Mouse (Mus musculus) megakaryocyte, embryonic 14.5 days (primary cell): Measurements from ENCODE around the gene Lamc3. TPM values are rescaled to one million over a fixed set of nuclear protein-coding genes. Genes with fewer than 3 reads are reported as not detected.
"Not testable (repeated sequence)": the region's sequence is repeated elsewhere in the genome, so short reads cannot be mapped to it uniquely, and the experiment has no call there.

ENCODE experiments used
- H3K27me3 ChIP-seq: replicated peaks from 2 replicates; pipeline ENCODE3; 2012; ENCODE audit warnings: inconsistent platforms
- H3K36me3 ChIP-seq: replicated peaks from 2 replicates; pipeline ENCODE3; 2012; ENCODE audit warnings: low read length, inconsistent platforms, mixed read lengths
- H3K4me1 ChIP-seq: 2 replicates; pipeline ENCODE4 v1.6.1; 2012; ENCODE audit warnings: inconsistent platforms
- H3K4me3 ChIP-seq: replicated peaks from 2 replicates; pipeline ENCODE3; 2012; ENCODE audit warnings: moderate library complexity, mild to moderate bottlenecking, inconsistent platforms
- H3K9me3 ChIP-seq: 2 replicates; pipeline ENCODE4 v1.6.1; 2012; ENCODE audit warnings: inconsistent platforms
- FLI1 ChIP-seq: IDR thresholded peaks from 2 replicates; pipeline ENCODE4 v1.6.1; 2012; ENCODE audit warnings: low read length, inconsistent platforms, mixed read lengths
- GATA1 ChIP-seq: IDR thresholded peaks from 3 replicates; pipeline ENCODE4 v1.6.1; 2012; ENCODE audit warnings: mixed read lengths, low read length, inconsistent platforms, borderline replicate concordance
- polyA plus RNA-seq: library from polyadenylated mRNA; stranded (reverse); fragments of >175 nt; gene quantifications from 2 replicates; pipeline ENCODE4 v1.2.3, GENCODE M21; 2012; ENCODE audit warnings: low replicate concordance; ENCODE audit not compliant: insufficient read depth

The Lamc3 gene
- polyA plus RNA-seq, 1 experiment = not detected

DNA sequence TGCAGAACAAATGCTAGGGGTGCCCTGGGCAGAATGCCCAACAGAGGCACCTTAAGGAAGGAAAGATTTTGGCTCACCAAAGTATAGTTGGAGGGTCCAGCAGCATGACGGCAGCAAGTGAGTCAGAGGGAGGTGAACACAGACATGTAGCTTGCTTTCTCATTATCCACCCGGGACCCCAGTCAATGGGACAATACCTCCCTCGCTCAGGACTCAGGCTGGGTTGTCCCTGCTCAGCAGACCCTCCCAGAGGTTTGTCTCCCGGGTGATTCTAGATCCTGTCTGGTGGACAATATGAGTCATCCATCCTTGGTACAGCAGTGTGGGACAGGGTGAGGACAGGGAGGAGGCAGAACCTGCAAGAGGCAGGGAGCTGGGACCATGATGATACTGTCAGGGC lies 13.8 kb downstream of the Lamc3 start:
- Histone ChIP-seq H3K4me3 (no peak overlapping the region), H3K4me1 (peaks cover 29% of the 10 kb centered on the region), H3K9me3 (no peaks in the 10 kb centered on the region), H3K36me3 (no peaks in the 10 kb centered on the region), H3K27me3 (peaks cover 76% of the 10 kb centered on the region)
- TF ChIP-seq GATA1 (no peak), FLI1 (no peak)

DNA sequence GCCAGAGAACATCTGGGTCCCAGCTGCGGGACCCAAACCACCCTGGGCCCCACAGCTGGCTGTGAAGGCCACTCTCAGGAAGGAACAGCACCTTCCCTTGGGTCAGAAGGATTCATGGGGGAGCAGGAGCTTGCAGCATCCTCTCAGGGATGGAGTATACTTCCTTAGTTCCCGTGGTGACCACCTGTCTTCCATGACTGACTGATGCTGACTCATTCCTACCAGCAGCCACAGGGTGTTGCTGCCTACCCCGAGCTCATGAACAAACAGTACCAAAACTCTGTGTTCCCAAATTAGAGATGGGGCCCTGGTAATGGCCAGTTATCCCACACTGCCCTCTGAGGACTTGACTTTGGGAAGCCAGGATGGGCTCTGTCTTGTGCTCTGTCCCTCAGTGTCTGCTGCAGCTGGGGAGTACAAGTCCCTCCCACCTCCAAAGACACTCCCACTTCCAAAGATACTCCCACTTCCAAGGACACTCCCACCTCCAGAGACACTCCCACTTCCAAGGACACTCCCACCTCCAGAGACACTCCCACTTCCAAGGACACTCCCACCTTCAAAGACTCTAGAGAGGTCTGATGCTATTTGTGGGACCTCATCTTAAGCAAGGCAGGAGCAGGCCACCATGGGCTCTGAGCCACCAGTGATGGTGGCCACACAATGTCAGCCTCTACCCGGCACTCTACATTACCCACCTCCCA lies 14.7 kb downstream of the Lamc3 start:
- Histone ChIP-seq H3K9me3 (no peaks in the 10 kb centered on the region), H3K27me3 (peaks cover 80% of the 10 kb centered on the region), H3K4me3 (no peak overlapping the region), H3K4me1 (peaks cover 31% of the 10 kb centered on the region), H3K36me3 (no peaks in the 10 kb centered on the region)
- TF ChIP-seq GATA1 (no peak), FLI1 (no peak)

DNA sequence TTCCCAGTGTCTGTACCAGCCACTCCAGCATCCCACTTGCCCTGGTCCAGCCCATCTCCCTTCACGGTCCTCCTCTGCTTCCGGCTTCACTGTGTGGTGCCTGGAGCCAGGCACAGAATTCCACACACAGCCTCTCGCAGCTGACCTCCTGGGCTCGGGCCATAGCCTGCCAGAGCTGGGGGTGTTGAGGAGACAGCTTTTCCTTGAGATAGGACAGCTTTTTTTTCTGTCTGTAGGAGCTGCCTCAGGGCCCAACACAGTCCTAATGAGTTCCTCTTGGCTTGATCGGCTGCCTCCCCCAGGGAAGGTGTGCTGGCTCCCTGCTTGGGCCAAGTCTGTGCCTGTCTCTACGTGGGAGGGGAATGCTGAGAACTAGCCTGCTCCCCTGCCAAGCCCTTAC lies 17.0 kb downstream of the Lamc3 start:
- Histone ChIP-seq H3K36me3 (no peaks in the 10 kb centered on the region), H3K4me1 (peaks cover 31% of the 10 kb centered on the region), H3K27me3 (peaks cover 80% of the 10 kb centered on the region), H3K9me3 (no peaks in the 10 kb centered on the region), H3K4me3 (no peak overlapping the region)
- no peak for TF ChIP-seq GATA1

DNA sequence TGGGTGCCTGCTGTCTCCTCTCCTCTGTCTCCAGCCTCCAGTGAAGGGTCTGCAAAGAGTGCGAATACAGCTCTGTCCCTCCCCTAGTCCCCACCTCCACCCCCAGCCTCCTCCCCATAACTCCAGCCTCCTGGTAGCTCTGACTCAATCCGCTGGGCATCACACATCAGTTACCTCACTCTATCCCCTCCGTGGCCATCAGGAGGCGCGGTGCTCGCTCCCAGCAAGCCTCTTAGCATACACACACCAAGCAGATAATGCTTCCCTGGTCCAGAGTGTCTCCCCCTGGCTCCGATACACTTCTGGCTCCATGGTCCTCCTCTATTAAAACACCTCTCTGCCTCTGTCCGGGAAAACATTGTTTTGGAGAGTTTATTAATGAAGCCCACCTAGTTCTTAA lies 17.5 kb downstream of the Lamc3 start:
- peaks cover 31% of the 10 kb centered on the region for H3K4me1 ChIP-seq
- TF ChIP-seq GATA1 (no peak), FLI1 (no peak)
- H3K36me3 ChIP-seq = no peaks in the 10 kb centered on the region
- no peak overlapping the region for H3K4me3 ChIP-seq
- H3K27me3 ChIP-seq = peaks cover 77% of the 10 kb centered on the region
- no peaks in the 10 kb centered on the region for H3K9me3 ChIP-seq

DNA sequence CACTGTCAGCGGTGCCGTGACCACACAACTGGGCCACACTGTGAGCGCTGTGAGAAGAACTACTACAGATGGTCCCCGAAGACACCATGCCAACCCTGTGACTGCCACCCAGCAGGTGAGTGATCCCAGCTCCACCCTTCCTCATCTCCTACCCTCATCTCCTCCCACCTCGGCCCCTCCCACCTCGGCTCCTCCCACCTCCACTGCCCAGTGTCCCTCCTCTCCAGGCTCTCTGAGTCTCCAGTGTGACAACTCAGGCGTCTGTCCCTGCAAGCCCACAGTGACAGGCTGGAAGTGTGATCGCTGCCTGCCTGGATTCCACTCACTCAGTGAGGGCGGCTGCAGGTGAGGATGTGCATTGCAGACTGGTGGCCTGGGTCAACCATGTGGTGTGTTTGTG lies 18.6 kb downstream of the Lamc3 start:
- Histone ChIP-seq H3K9me3 (no peaks in the 10 kb centered on the region), H3K4me3 (no peak overlapping the region), H3K36me3 (no peaks in the 10 kb centered on the region), H3K4me1 (peaks cover 31% of the 10 kb centered on the region), H3K27me3 (peaks cover 70% of the 10 kb centered on the region)
- TF ChIP-seq GATA1 = no peak
- no peak for TF ChIP-seq FLI1

DNA sequence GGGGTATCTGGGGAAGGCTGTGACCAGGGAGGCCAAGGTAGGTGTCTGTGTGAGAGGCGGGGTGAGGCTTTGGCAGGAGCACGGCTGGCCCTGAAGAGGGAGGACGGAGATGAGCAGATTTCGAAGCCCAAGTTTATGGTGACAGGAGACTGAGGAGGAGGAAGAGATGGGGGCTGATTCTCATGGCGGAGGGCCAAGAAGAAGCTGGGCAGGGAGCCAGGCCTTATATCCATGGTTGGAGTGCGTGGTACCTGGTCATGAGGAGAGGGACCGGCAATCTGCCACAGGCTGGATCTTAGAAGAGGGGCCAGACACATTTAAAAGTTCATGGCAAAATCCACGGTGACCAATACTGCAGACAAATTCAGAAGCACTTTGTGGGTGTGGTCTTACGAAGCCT lies 19.3 kb downstream of the Lamc3 start:
- no peaks in the 10 kb centered on the region for H3K9me3 ChIP-seq
- peaks cover 29% of the 10 kb centered on the region for H3K4me1 ChIP-seq
- peaks cover 63% of the 10 kb centered on the region for H3K27me3 ChIP-seq
- no peaks in the 10 kb centered on the region for H3K36me3 ChIP-seq
- no peak overlapping the region for H3K4me3 ChIP-seq
- no peak for TF ChIP-seq FLI1
- no peak for TF ChIP-seq GATA1

DNA sequence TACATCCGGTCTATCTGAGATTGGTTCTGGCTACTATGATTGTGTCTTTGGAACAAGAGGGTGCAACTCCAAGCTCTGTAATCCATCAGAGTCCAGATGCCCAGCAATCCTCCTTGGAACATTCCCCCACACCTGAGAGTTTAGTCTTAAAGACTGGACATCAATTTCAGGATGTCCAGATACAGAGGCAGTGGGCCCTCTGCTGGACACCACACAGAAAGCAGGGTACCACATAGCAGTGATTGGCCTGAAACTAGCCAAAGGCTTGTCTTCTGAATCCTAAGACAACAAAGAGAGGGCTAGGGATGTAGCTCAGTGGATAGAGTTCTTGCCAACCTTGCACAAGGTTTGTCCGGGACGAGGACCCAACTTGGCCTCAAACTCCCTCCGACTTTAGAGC lies 25.5 kb downstream of the Lamc3 start:
- Histone ChIP-seq H3K9me3 (no peaks in the 10 kb centered on the region), H3K4me1 (peaks cover 5% of the 10 kb centered on the region; the same call in 1 of the 2 replicates), H3K36me3 (no peaks in the 10 kb centered on the region), H3K4me3 (no peak overlapping the region), H3K27me3 (peaks cover 55% of the 10 kb centered on the region)
- TF ChIP-seq GATA1 (no peak), FLI1 (no peak)

DNA sequence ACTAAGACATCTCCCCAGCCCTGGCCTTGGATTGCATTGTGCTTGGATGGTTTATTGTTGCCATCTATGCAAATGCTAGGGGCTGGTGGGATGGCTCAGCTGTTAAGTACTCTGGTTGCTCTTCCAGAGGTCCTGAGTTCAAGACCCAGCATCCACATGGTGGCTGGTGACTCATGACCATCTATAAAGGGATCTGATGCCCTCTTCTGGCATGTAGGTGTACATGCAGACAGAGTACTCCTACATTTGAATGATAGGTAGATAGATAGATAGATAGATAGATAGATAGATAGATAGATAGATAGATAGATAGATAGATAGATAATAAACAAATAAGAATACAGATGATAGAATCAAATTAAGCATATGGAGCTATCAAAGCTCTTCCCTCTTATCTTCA lies 27.1 kb downstream of the Lamc3 start:
- H3K4me3 ChIP-seq, H3K9me3 ChIP-seq, H3K4me1 ChIP-seq, H3K36me3 ChIP-seq: not testable (repeated sequence)
- peaks cover 57% of the 10 kb centered on the region for H3K27me3 ChIP-seq

DNA sequence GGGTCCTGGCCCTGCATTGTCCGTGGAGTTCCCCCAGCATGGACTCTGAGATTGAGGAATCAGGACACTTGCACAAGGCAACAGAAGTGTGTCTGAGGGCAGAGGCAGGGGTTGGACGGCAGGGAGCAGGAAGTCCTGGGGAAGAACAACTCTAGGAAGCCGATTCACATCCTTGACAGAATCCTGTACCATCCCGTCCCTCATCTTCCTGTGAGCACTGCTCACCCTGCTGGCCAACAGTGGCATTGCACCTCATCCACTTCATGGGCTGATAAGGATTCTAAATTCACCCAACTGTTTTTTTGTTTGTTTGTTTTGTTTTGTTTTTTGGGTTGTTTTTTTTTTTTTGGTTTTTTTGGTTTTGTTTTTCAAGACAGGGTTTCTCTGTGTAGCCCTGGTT lies 28.0 kb downstream of the Lamc3 start:
- Histone ChIP-seq H3K9me3 (no peaks in the 10 kb centered on the region), H3K4me1 (peaks cover 5% of the 10 kb centered on the region; the same call in 1 of the 2 replicates), H3K4me3 (peak overlapping the region; percentile 33), H3K27me3 (peaks cover 66% of the 10 kb centered on the region), H3K36me3 (no peaks in the 10 kb centered on the region)
- TF ChIP-seq FLI1 (no peak), GATA1 (no peak)

DNA sequence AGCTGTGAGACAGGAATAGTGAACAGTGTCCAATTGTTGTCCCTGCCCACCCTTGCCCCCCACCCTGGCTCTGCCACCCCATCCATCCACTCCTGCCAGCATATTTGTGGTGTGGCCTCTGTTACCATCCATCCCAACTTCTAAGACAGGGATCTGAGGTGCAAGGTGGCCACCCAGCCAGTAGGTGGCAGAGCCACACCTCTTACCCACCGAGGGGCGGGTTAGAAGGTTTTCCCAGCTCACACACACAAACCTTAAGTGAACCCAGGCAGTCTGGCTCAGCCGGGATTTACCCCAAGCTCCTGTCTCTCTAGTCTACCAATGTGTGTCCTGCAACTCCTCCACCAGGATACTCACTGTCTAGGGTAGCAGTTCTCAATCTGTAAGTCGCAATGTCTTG lies 30.5 kb downstream of the Lamc3 start:
- TF ChIP-seq GATA1 (no peak), FLI1 (no peak)
- H3K27me3 ChIP-seq = peaks cover 79% of the 10 kb centered on the region
- no peaks in the 10 kb centered on the region for H3K36me3 ChIP-seq
- H3K4me3 ChIP-seq = no peak overlapping the region
- H3K9me3 ChIP-seq = no peaks in the 10 kb centered on the region
- peaks cover 5% of the 10 kb centered on the region; the same call in 1 of the 2 replicates for H3K4me1 ChIP-seq

DNA sequence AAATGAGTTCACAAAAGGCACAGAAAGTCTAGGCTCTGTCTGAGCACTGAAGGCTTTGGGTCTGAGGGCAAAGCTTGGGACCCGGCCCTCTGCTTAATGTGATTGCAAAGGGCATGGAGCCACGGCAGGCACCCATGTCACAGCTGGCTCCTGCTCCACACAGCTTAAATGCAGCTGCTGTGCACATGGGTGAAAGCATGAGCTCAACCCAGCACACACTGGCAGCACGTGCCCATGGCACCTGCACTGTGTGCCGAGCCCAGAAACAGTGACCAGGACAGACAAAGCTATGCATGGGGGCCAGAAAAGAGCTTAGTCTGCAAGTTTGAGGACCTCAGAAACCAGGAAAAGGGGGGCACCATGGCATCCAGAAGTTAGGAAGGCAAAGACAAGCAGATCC lies 36.6 kb downstream of the Lamc3 start:
- Histone ChIP-seq H3K9me3 (no peaks in the 10 kb centered on the region), H3K4me3 (no peak overlapping the region), H3K27me3 (peaks cover 86% of the 10 kb centered on the region), H3K36me3 (no peaks in the 10 kb centered on the region), H3K4me1 (no peaks in the 10 kb centered on the region; the same call in 1 of the 2 replicates)
- TF ChIP-seq GATA1 = no peak
- no peak for TF ChIP-seq FLI1
